Mouse (Mus musculus) megakaryocyte, embryonic 14.5 days (primary cell): ENCODE results near the gene D630003M21Rik.

Experiments
- FLI1 ChIP-seq: IDR thresholded peaks from 2 replicates; pipeline ENCODE4 v1.6.1; 2012; ENCODE audit warnings: low read length, inconsistent platforms, mixed read lengths
- GATA1 ChIP-seq: IDR thresholded peaks from 3 replicates; pipeline ENCODE4 v1.6.1; 2012; ENCODE audit warnings: mixed read lengths, low read length, inconsistent platforms, borderline replicate concordance

DNA sequence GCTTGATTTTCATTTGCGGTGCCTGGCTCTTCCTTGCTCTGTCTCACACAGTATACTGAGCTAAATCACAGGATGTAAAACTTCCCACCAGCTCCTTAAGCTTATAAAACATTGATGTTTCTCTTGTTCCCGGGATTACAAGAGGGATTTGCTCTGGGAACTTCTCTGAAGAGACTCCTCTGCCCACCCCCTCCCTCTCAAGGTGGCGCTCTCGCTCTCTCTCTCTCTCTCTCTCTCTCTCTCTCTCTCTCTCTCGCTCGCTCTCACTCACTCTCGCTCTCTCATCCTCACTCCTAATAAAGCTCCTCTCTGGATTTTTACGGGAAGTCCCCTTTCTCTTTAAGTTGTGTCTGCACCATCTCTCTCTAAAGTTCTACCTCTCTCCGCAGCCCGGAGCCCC, 18.1 kb downstream of the D630003M21Rik start:
- no peak for TF ChIP-seq GATA1
- no peak for TF ChIP-seq FLI1
